Comparison of ENCODE assay signal across 8 mouse cellular contexts in the genomic region with DNA sequence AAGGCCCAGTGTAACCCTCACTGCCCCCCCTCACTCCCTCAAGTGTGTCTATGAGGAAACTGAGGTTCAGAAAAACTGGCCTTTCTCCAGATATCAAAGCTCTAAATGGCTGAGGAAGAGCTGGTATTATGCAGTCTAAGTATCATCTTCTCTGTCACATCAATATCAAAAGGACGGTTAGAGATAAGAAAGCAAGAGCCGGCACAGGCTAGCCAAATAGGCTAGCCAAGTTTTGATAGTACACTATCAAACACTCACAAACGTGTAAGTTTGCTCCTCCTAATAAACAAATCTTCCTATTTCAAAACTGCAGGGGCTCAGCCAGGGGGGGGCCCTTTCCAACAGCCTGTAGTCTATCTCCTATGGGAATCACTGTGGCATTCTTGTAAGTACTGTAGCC. TPM values are rescaled to one million over a fixed set of nuclear protein-coding genes. Genes with fewer than 3 reads are reported as not detected.
DNase-seq lines count a peak whose midpoint lies in the region; ATAC-seq lines count a peak whose summit lies in the region.

No protein-coding gene starts in this region.

- H3K4me3 ChIP-seq in heart, embryonic 11.5 days (ENCODE audit: low read depth, low read length), result peak overlapping the region; percentile 11
- peak overlapping the region; percentile 78 for H3K4me3 ChIP-seq in embryonic facial prominence, embryonic 11.5 days (ENCODE audit: low read depth, low read length)
- H3K4me3 ChIP-seq in hindbrain, embryonic 16.5 days (ENCODE audit: low read length), result peak overlapping the region; percentile 27
- H3K4me3 ChIP-seq in midbrain, embryonic 12.5 days, result peak overlapping the region; percentile 92; the same call in 1 of the 2 replicates

- H3K27ac ChIP-seq in heart, embryonic 11.5 days (ENCODE audit: low read depth, low read length), result no peak overlapping the region
- H3K27ac ChIP-seq in embryonic facial prominence, embryonic 11.5 days (replicated peaks; ENCODE audit: low read depth, low read length), result no peak overlapping the region
- no peak overlapping the region for H3K27ac ChIP-seq in hindbrain, embryonic 16.5 days (ENCODE audit: low read depth, low read length)
- no peak overlapping the region for H3K27ac ChIP-seq in midbrain, embryonic 12.5 days (replicated peaks)

- 17% methylated on average over 3 of the region's 3 CpGs for WGBS in heart, embryonic 11.5 days (ENCODE audit: insufficient replicate concordance)
- 71% methylated on average over 3 of the region's 3 CpGs for WGBS in embryonic facial prominence, embryonic 11.5 days
- 32% methylated on average over 3 of the region's 3 CpGs for WGBS in hindbrain, embryonic 16.5 days
- 71% methylated on average over 3 of the region's 3 CpGs for WGBS in midbrain, embryonic 12.5 days

- no peaks in the 10 kb centered on the region for H3K9me3 ChIP-seq in heart, embryonic 11.5 days (replicated peaks; ENCODE audit: control insufficient read depth, low read length)
- no peaks in the 10 kb centered on the region for H3K9me3 ChIP-seq in embryonic facial prominence, embryonic 11.5 days (replicated peaks; ENCODE audit: control insufficient read depth, low read length)
- H3K9me3 ChIP-seq in hindbrain, embryonic 16.5 days (ENCODE audit: control insufficient read depth, low read length), result no peaks in the 10 kb centered on the region
- H3K9me3 ChIP-seq in midbrain, embryonic 12.5 days, result 0 out of 2 replicates have a peak, but pooled peaks cover 3% of the 10 kb centered on the region

- no peaks in the 10 kb centered on the region for H3K27me3 ChIP-seq in heart, embryonic 11.5 days (ENCODE audit: control insufficient read depth, insufficient read depth, low read length)
- no peaks in the 10 kb centered on the region for H3K27me3 ChIP-seq in embryonic facial prominence, embryonic 11.5 days (ENCODE audit: control insufficient read depth, insufficient read depth, low read length)
- H3K27me3 ChIP-seq in hindbrain, embryonic 16.5 days (replicated peaks; ENCODE audit: control insufficient read depth, insufficient read depth, low read length), result no peaks in the 10 kb centered on the region
- H3K27me3 ChIP-seq in midbrain, embryonic 12.5 days, result no peaks in the 10 kb centered on the region

- peak overlapping the region; percentile 69 for H3K4me2 ChIP-seq in heart, embryonic 11.5 days
- H3K4me2 ChIP-seq in embryonic facial prominence, embryonic 11.5 days (ENCODE audit: low read depth, low read length), result peak overlapping the region; percentile 29; the same call in 1 of the 2 replicates
- peak overlapping the region; percentile 64 for H3K4me2 ChIP-seq in hindbrain, embryonic 16.5 days (ENCODE audit: low read length)
- H3K4me2 ChIP-seq in midbrain, embryonic 12.5 days (replicated peaks), result peak overlapping the region; percentile 68

- H3K9ac ChIP-seq in heart, embryonic 11.5 days (ENCODE audit: low read depth, low read length), result 0 out of 2 replicates have a peak overlapping the region, but pooled peaks have one; percentile 1
- no peak overlapping the region for H3K9ac ChIP-seq in embryonic facial prominence, embryonic 11.5 days (replicated peaks; ENCODE audit: low read length)
- 0 out of 2 replicates have a peak overlapping the region, but pooled peaks have one; percentile 5 for H3K9ac ChIP-seq in hindbrain, embryonic 16.5 days (ENCODE audit: low read depth, low read length)
- no peak overlapping the region for H3K9ac ChIP-seq in midbrain, embryonic 12.5 days (replicated peaks)

- no peaks in the 10 kb centered on the region for H3K36me3 ChIP-seq in heart, embryonic 11.5 days (ENCODE audit: control insufficient read depth, insufficient read depth, low read length)
- no peaks in the 10 kb centered on the region for H3K36me3 ChIP-seq in embryonic facial prominence, embryonic 11.5 days (replicated peaks; ENCODE audit: control insufficient read depth, insufficient read depth, low read depth, low read length)
- H3K36me3 ChIP-seq in hindbrain, embryonic 16.5 days (ENCODE audit: control insufficient read depth, insufficient read depth, low read length), result no peaks in the 10 kb centered on the region
- 0 out of 2 replicates have a peak, but pooled peaks cover 4% of the 10 kb centered on the region for H3K36me3 ChIP-seq in midbrain, embryonic 12.5 days

- ATAC-seq in heart, embryonic 11.5 days (replicated peaks; ENCODE audit: insufficient number of reproducible peaks, low FRiP score, low TSS enrichment), result no peak
- ATAC-seq in embryonic facial prominence, embryonic 11.5 days (replicated peaks; ENCODE audit: insufficient number of reproducible peaks, low FRiP score, low TSS enrichment, low read depth), result no peak
- ATAC-seq in hindbrain, embryonic 16.5 days, result no peak
- ATAC-seq in midbrain, embryonic 12.5 days (ENCODE audit: low FRiP score, low read depth), result no peak

- peaks cover 5% of the 10 kb centered on the region; the same call in 1 of the 2 replicates for H3K4me1 ChIP-seq in heart, embryonic 11.5 days (ENCODE audit: control insufficient read depth, insufficient read depth, low read length)
- H3K4me1 ChIP-seq in embryonic facial prominence, embryonic 11.5 days (ENCODE audit: control insufficient read depth, insufficient read depth, low read length), result peaks cover 3% of the 10 kb centered on the region
- peaks cover 11% of the 10 kb centered on the region for H3K4me1 ChIP-seq in hindbrain, embryonic 16.5 days (ENCODE audit: control insufficient read depth, insufficient read depth, low read depth, low read length)
- peaks cover 8% of the 10 kb centered on the region for H3K4me1 ChIP-seq in midbrain, embryonic 12.5 days

- no peak for DNase-seq in heart, postnatal 4 days
- DNase-seq in embryonic facial prominence, embryonic 11.5 days (ENCODE audit: low spot score), result no peak
- DNase-seq in right cerebral cortex, adult 2 months (ENCODE audit: low spot score in 2 of 2), result no peak
- no peak for DNase-seq in right cerebral cortex, adult 18-20 months
- no peak for DNase-seq in thymus, postnatal 0 days (ENCODE audit: low spot score)

RNA-seq across cellular contexts. Expression of a gene that starts 1.8 kb away (rescaled TPM):
- 4.0 and 5.3 TPM in 2 replicates for polyA plus RNA-seq in heart, embryonic 11.5 days (2014; fragmentation: Nextera tagmentation; extraction: Ambion mirVana)
- 10 to 100 TPM; 45.1 to 46.8 TPM for total RNA-seq in heart, postnatal 4 days (2021)
- polyA plus RNA-seq in embryonic facial prominence, embryonic 11.5 days (2014; fragmentation: Nextera tagmentation; extraction: Ambion mirVana), result 4.3 and 4.7 TPM in 2 replicates
- polyA plus RNA-seq in hindbrain, embryonic 16.5 days (2015; fragmentation: Nextera tagmentation; extraction: Ambion mirVana), result 3.9 and 4.4 TPM in 2 replicates
- 4.1 and 4.4 TPM in 2 replicates for polyA plus RNA-seq in midbrain, embryonic 12.5 days (2016; fragmentation: Nextera tagmentation; extraction: Ambion mirVana)
- 5.5 and 6.7 TPM in 2 replicates for polyA plus RNA-seq in thymus, postnatal 0 days (2015; fragmentation: Nextera tagmentation; extraction: Ambion mirVana)

Comparison
In these comparisons a context has a peak if more than half of its experiments do, and no peak if none do; other contexts are left out.
1. H3K4me3 ChIP-seq: peak in every context shown above with its lines; median percentile 92 in midbrain, embryonic 12.5 days; 78 in embryonic facial prominence, embryonic 11.5 days; 27 in hindbrain, embryonic 16.5 days; 11 in heart, embryonic 11.5 days.
2. H3K9ac ChIP-seq: peak in heart, embryonic 11.5 days (single experiment) and hindbrain, embryonic 16.5 days (single experiment); none in embryonic facial prominence, embryonic 11.5 days (single experiment) and midbrain, embryonic 12.5 days (single experiment).
3. Peak in every context shown above with its lines, with median percentiles within 50 percentile points of each other: H3K4me2 ChIP-seq.